Mouse (Mus musculus): ENCODE data around the gene Bahcc1. TPM values are rescaled to one million over a fixed set of nuclear protein-coding genes. Genes with fewer than 3 reads are reported as not detected.

The Bahcc1 gene
- total and polyA plus RNA-seq, 2 experiments = 1.2 to 3.4 TPM

GRCm38 (mm10) chr11:120262356-120262901 is 29.7 kb downstream of the Bahcc1 start:
- Histone ChIP-seq H3K36me3 (ENCODE audit: control insufficient read depth, insufficient read depth, low read length) (no peaks in the 10 kb centered on the region), H3K79me2 (ENCODE audit: control insufficient read depth, insufficient read depth, low read length) (peaks cover 12% of the 10 kb centered on the region), H3K4me3 (ENCODE audit: insufficient read depth, low read depth, low read length) (no peak overlapping the region), H3K4me1 (ENCODE audit: control insufficient read depth, insufficient read depth, low read length) (peaks cover 18% of the 10 kb centered on the region), H3K27ac (replicated peaks; ENCODE audit: insufficient read depth, low read depth, low read length) (no peak overlapping the region), H3K27me3 (ENCODE audit: control insufficient read depth, insufficient read depth, low read length) (no peaks in the 10 kb centered on the region), H3K9ac (ENCODE audit: low read depth, low read length) (no peak overlapping the region)
- 30% methylated on average over 8 of the region's 8 CpGs for WGBS
- DNase-seq (ENCODE audit: extremely low read depth, low read depth, low spot score) = peak; percentile 65
- TF ChIP-seq CTCF (IDR thresholded peaks at IDR 0.05; ENCODE audit: low read depth, low read length) = peak; percentile 81
- TF ChIP-seq POLR2A (IDR thresholded peaks at IDR 0.05; ENCODE audit: extremely low read depth, insufficient read depth, low read length) = no peak

- TF ChIP-seq CTCF (IDR thresholded peaks at IDR 0.05; ENCODE audit: low read depth, low read length) = no peak
- TF ChIP-seq POLR2A (IDR thresholded peaks at IDR 0.05; ENCODE audit: extremely low read depth, insufficient read depth, low read length) = no peak
Measured at GRCm38 (mm10) chr11:120263176-120263575, 30.4 kb downstream of the Bahcc1 start.

GRCm38 (mm10) chr11:120264008-120264407 is 31.3 kb downstream of the Bahcc1 start:
- 0 out of 2 replicates have a peak, but pooled peaks cover 3% of the 10 kb centered on the region for H3K79me2 ChIP-seq (ENCODE audit: control insufficient read depth, insufficient read depth, low read length)
- H3K4me3 ChIP-seq (ENCODE audit: insufficient read depth, low read depth, low read length) = no peak overlapping the region
- WGBS = 74% methylated on average over 6 of the region's 6 CpGs
- no peak for DNase-seq (ENCODE audit: extremely low read depth, low read depth, low spot score)
- H3K27me3 ChIP-seq (ENCODE audit: control insufficient read depth, insufficient read depth, low read length) = no peaks in the 10 kb centered on the region
- H3K9ac ChIP-seq (ENCODE audit: low read depth, low read length) = no peak overlapping the region
- no peaks in the 10 kb centered on the region for H3K36me3 ChIP-seq (ENCODE audit: control insufficient read depth, insufficient read depth, low read length)
- peaks cover 18% of the 10 kb centered on the region for H3K4me1 ChIP-seq (ENCODE audit: control insufficient read depth, insufficient read depth, low read length)
- TF ChIP-seq CTCF (IDR thresholded peaks at IDR 0.05; ENCODE audit: low read depth, low read length) (no peak), POLR2A (IDR thresholded peaks at IDR 0.05; ENCODE audit: extremely low read depth, insufficient read depth, low read length) (no peak)
- no peak overlapping the region for H3K27ac ChIP-seq (replicated peaks; ENCODE audit: insufficient read depth, low read depth, low read length)

More at GRCm38 (mm10) chr11:120263176-120263575, 30.4 kb downstream of the Bahcc1 start:
- WGBS = 93% methylated on average over 3 of the region's 3 CpGs
- no peak for DNase-seq (ENCODE audit: extremely low read depth, low read depth, low spot score)
- peaks cover 6% of the 10 kb centered on the region for H3K79me2 ChIP-seq (ENCODE audit: control insufficient read depth, insufficient read depth, low read length)
- H3K36me3 ChIP-seq (ENCODE audit: control insufficient read depth, insufficient read depth, low read length) = no peaks in the 10 kb centered on the region
- no peak overlapping the region for H3K9ac ChIP-seq (ENCODE audit: low read depth, low read length)
- H3K27ac ChIP-seq (replicated peaks; ENCODE audit: insufficient read depth, low read depth, low read length) = no peak overlapping the region
- peaks cover 18% of the 10 kb centered on the region for H3K4me1 ChIP-seq (ENCODE audit: control insufficient read depth, insufficient read depth, low read length)
- H3K4me3 ChIP-seq (ENCODE audit: insufficient read depth, low read depth, low read length) = no peak overlapping the region
- H3K27me3 ChIP-seq (ENCODE audit: control insufficient read depth, insufficient read depth, low read length) = no peaks in the 10 kb centered on the region

- H3K79me2 ChIP-seq (ENCODE audit: control insufficient read depth, insufficient read depth, low read length) = 0 out of 2 replicates have a peak, but pooled peaks cover 3% of the 10 kb centered on the region
- DNase-seq (ENCODE audit: extremely low read depth, low read depth, low spot score) = no peak
- TF ChIP-seq CTCF (IDR thresholded peaks at IDR 0.05; ENCODE audit: low read depth, low read length) (no peak), POLR2A (IDR thresholded peaks at IDR 0.05; ENCODE audit: extremely low read depth, insufficient read depth, low read length) (no peak)
- WGBS = 81% methylated on average over 5 of the region's 5 CpGs
- no peak overlapping the region for H3K4me3 ChIP-seq (ENCODE audit: insufficient read depth, low read depth, low read length)
- no peak overlapping the region for H3K9ac ChIP-seq (ENCODE audit: low read depth, low read length)
- peaks cover 13% of the 10 kb centered on the region for H3K4me1 ChIP-seq (ENCODE audit: control insufficient read depth, insufficient read depth, low read length)
- H3K36me3 ChIP-seq (ENCODE audit: control insufficient read depth, insufficient read depth, low read length) = no peaks in the 10 kb centered on the region
- H3K27ac ChIP-seq (replicated peaks; ENCODE audit: insufficient read depth, low read depth, low read length) = no peak overlapping the region
- no peaks in the 10 kb centered on the region for H3K27me3 ChIP-seq (ENCODE audit: control insufficient read depth, insufficient read depth, low read length)
Measured at GRCm38 (mm10) chr11:120265458-120265857, 32.7 kb downstream of the Bahcc1 start.

GRCm38 (mm10) chr11:120266259-120266758 is 33.6 kb downstream of the Bahcc1 start:
- H3K79me2 ChIP-seq (ENCODE audit: control insufficient read depth, insufficient read depth, low read length) = 0 out of 2 replicates have a peak, but pooled peaks cover 3% of the 10 kb centered on the region
- no peak for TF ChIP-seq POLR2A (IDR thresholded peaks at IDR 0.05; ENCODE audit: extremely low read depth, insufficient read depth, low read length)
- no peak for TF ChIP-seq CTCF (IDR thresholded peaks at IDR 0.05; ENCODE audit: low read depth, low read length)
- H3K27me3 ChIP-seq (ENCODE audit: control insufficient read depth, insufficient read depth, low read length) = no peaks in the 10 kb centered on the region
- no peak overlapping the region for H3K27ac ChIP-seq (replicated peaks; ENCODE audit: insufficient read depth, low read depth, low read length)
- H3K4me3 ChIP-seq (ENCODE audit: insufficient read depth, low read depth, low read length) = no peak overlapping the region
- H3K9ac ChIP-seq (ENCODE audit: low read depth, low read length) = no peak overlapping the region
- peaks cover 9% of the 10 kb centered on the region for H3K4me1 ChIP-seq (ENCODE audit: control insufficient read depth, insufficient read depth, low read length)
- no peak for DNase-seq (ENCODE audit: extremely low read depth, low read depth, low spot score)
- no peaks in the 10 kb centered on the region for H3K36me3 ChIP-seq (ENCODE audit: control insufficient read depth, insufficient read depth, low read length)
- 95% methylated on average over 14 of the region's 14 CpGs for WGBS

GRCm38 (mm10) chr11:120267274-120267673 is 34.5 kb downstream of the Bahcc1 start:
- H3K27me3 ChIP-seq (ENCODE audit: control insufficient read depth, insufficient read depth, low read length) = no peaks in the 10 kb centered on the region
- no peaks in the 10 kb centered on the region for H3K36me3 ChIP-seq (ENCODE audit: control insufficient read depth, insufficient read depth, low read length)
- peaks cover 2% of the 10 kb centered on the region; the same call in 1 of the 2 replicates for H3K4me1 ChIP-seq (ENCODE audit: control insufficient read depth, insufficient read depth, low read length)
- H3K27ac ChIP-seq (replicated peaks; ENCODE audit: insufficient read depth, low read depth, low read length) = no peak overlapping the region
- peak; percentile 26 for DNase-seq (ENCODE audit: extremely low read depth, low read depth, low spot score)
- 61% methylated on average over 2 of the region's 2 CpGs for WGBS
- H3K79me2 ChIP-seq (ENCODE audit: control insufficient read depth, insufficient read depth, low read length) = 0 out of 2 replicates have a peak, but pooled peaks cover 3% of the 10 kb centered on the region
- TF ChIP-seq CTCF (IDR thresholded peaks at IDR 0.05; ENCODE audit: low read depth, low read length) (no peak), POLR2A (IDR thresholded peaks at IDR 0.05; ENCODE audit: extremely low read depth, insufficient read depth, low read length) (no peak)
- no peak overlapping the region for H3K9ac ChIP-seq (ENCODE audit: low read depth, low read length)
- H3K4me3 ChIP-seq (ENCODE audit: insufficient read depth, low read depth, low read length) = no peak overlapping the region

Data from liver, adult 2 months (tissue).